Mouse (Mus musculus) left cerebral cortex, postnatal 25 days (tissue): ENCODE results near the gene Celf2. TPM values are rescaled to one million over a fixed set of nuclear protein-coding genes. Genes with fewer than 3 reads are reported as not detected.
A peak's percentile ranks its signal among the peaks of the same experiment; 100 is the strongest.
"Not testable (repeated sequence)": the region's sequence is repeated elsewhere in the genome, so short reads cannot be mapped to it uniquely, and the experiment has no call there.

Source experiments
- DNase-seq, 2 experiments: peaks; one replicate each; pipeline ENCODE4 v3.0.0; 2022; ENCODE audit warnings: low spot score in 2 of 2, mixed read lengths in 1 of 2
- intact Hi-C: fragments of 180-260 bp; cut with DNase I; formaldehyde crosslinking; loops from one replicate; pipeline ENCODE4 v1.15.1; 2025
- total RNA-seq, 2 experiments: library from RNA; stranded (reverse); gene quantifications; 2 replicates each; pipeline ENCODE4 v1.2.3; 2021

Celf2 gene
- total RNA-seq, 2 experiments from 2014 or later = 424 to 492 TPM

DNA sequence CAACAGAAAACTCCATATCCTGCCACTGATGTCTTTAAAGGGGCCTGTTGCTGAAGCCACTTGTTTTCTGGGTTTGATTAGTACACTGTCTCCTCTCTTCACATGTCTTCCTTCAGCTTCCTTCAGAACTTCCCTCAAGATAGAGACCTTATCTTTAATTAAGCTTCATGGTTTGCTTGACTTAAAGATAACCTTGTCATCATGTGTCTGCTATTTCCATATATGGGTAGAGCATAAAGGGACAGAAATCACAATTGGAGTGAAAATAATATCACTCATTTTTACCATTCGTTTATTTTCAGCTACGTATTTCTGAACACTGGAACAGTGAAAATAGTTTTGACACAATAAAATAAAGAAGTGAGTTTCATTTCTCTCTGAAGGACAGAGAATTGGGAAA lies 905.0 kb downstream of the Celf2 start:
- intact Hi-C loops = no loop called here
- DNase-seq = no peak

DNA sequence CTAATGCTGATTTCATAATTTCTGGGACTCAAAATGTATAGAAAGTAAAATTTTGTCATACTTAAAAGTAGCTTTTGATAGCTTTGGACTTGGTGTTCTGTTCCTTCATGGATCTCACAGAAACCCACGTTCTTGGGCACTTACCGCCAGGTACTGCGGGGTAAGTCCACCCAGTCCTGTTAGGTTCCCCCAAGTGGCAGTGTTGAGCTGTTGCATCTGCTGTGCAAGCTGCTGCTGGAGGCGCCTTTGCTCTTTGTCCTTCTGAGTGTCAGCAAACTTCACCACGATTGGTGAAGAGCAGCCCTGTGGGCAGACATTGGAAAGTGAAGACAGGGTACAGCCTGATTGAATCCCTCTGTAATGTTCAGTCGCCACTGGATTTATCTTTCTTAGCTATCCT lies 905.5 kb downstream of the Celf2 start:
- intact Hi-C loops = no loop called here

DNA sequence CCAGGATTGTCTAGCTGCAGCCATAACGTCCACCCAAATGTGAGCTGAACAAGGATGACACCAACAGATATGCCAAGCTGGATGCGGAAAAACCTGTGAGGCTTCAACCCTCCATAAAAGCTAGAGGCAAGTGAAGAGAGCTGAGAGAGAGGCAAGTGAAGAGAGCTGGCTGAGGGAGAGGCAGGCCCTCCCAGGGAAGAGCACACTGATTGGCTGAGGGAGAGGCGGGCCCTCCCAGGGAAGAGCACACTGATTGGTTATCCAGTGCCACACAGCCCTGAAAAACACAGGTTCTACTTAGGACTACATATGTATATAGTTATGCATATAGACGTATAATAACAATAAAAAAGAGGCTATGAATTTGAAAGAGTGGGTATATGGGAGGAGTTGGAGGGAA lies 907.2 kb downstream of the Celf2 start:
- DNase-seq = no peak
- intact Hi-C loops = no loop called here

More for the DNA sequence above, 905.5 kb downstream of the Celf2 start:
- DNase-seq = no peak

DNA sequence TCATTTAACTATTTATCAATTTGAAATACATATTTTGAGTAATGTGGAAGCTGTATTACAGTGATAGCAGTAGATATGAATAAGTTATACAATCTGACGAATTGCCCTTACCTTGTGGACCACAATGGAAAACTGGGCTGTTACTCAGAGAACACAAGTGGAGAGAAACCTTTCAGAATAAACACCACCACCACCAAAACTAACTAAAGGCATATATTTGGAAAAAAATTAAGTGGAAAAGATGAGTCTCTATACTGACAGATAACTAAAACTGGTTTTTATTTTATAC lies 910.5 kb downstream of the Celf2 start:
- intact Hi-C loops = no loop called here
- DNase-seq = no peak

DNA sequence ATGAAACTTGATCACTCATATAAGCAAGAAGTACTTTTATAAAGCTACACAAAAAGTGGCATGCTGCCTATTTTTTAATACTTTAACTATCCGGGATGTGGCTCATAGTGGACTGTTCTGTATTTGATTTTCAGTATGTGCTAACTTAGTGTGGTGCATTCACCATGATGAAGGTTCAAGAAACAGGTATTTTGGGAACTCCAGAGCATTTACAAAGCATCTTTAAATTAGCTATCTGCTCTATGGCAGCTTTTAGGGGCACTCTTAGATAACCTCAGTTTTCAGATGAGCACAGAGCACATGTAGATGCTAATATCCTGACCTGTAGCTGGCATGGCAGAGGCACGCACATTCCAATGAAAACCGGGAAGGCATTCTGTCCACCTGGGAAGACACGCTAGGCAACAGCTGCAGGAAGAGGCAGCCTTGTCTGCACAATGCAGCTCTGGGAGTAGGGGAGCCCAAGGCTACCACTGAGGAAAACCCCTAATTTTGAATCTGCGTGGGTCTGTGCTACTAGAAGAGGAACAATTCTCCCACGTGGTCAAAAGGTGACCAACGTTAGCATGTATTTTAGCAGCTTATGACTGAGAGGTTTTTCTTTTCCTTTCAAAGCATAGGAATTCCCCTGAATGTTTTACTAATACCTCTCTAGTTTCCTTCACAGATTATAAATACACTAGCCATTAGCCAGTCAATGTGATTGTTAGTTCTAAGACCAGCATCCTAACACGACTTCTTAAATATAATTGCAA lies 911.1 kb downstream of the Celf2 start:
- no peak for DNase-seq
- intact Hi-C loops = no loop called here

DNA sequence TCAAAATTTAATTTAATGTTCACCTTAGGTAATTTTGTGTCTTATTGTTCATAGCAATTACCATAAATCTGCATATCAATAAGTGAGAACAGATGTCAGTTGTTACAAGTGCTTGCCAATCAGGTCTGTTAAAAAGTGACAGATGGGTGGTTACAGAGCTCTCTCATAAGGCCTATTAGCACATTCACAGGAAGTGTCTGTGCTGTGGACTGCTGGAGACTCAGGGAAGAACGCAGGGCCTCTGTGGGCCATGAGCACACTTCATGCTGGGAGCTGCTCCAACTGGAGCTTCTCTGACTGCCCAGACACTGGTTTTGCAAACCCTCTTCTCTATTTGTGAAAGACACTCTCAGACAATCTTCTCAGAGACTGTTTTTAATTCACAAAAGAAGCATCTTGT lies 914.6 kb downstream of the Celf2 start:
- peak in 1 of 2 experiments; percentile 34 for DNase-seq
- intact Hi-C loops = no loop called here

DNA sequence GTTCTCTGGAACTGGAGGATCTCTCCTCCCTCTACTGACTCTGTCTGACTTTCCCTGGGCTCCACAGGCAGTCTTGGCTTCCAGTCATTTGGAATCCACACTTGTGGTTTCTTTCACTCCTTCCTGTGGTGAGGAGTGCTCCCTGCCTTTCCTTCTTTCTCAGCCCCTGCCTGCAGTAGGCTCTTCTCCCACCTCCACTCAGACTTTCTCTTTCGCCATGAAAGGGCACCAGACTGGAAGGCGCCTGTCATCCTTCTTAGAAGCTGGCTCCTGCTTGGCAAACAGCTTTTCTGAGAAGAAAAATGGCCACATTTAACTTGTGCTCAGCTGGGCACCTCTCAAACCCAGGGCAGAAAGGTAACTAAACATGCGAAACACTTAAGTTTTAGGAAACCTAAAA lies 915.2 kb downstream of the Celf2 start:
- DNase-seq = peak in 1 of 2 experiments; percentile 62
- intact Hi-C loops = no loop called here

DNA sequence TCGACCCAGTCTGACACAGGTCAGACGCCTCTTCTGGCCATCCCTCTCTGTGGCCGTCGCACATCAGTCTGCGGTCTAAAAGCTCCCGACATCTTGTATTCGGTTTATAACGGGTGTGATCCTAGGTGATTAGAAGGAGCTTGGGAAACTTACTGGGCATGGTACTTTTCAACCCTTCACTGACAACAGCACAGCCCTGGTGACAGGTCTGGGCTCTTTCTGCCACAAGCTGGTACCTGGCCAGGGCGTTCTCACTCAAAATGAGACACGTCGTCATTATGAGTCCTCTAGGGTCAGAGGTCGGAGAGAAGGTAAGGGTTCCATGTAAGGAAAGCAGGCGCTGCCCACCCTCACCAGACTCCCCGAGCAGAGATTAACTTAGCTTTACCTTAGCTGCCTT lies 915.6 kb downstream of the Celf2 start:
- intact Hi-C loops = no loop called here

DNA sequence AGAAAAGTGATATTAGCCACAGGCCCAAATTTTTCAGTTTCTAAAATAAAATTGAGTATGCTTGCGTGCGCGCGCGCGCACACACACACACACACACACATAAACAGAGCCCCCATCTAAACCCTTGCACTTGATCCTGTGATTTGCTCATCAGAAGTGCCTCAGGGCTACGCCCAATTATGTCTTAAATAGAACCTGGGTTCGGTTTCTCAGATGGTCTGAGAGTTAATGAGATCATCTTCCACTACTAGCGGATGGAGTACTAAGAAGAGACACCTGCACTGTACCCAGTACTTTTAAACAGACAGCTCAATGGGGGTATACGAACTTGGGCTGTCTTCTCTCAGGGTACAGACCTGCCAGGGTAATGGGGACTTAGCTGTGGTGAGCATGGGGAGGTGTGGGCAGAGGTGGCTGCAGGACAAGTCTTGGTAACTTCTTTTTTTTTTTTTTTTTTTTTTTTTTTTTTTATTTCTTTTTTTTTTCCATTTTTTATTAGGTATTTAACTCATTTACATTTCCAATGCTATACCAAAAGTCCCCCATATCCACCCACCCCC lies 923.2 kb downstream of the Celf2 start:
- DNase-seq = no peak
- intact Hi-C loops = no loop called here

More for the DNA sequence above, 915.6 kb downstream of the Celf2 start:
- no peak for DNase-seq

DNA sequence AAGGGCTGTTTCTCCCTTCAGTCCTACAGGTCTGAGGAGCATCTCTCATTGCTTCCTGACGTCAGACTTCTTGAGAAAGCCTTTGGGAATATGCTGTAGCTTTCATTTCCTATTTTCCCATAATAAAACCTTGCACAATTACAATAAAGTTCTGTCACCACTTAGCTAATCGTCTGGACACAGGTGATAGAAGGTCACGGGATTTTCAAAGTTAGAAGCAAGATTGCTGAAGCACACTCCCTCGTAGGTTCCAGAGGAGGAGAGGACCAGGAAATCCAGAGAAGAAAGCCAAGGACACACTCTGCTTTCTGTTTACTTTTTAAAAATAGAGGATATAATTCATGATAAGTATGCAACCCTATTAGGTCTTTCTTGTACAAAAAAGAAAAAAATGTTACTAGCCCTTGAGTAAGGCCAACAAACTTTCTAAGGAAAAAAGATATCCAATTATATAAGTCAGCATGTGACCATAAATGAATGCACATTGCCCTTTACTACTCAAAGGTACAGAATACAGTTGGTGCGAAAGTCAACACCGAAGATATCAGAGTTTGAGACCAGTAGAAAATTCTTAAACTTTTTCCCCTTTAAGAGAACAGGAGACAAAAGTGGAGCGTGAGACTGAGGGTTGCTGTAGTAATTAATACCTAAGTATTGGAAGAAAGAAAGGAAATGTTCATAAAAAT lies 924.2 kb downstream of the Celf2 start:
- intact Hi-C loops = no loop called here
- no peak for DNase-seq

DNA sequence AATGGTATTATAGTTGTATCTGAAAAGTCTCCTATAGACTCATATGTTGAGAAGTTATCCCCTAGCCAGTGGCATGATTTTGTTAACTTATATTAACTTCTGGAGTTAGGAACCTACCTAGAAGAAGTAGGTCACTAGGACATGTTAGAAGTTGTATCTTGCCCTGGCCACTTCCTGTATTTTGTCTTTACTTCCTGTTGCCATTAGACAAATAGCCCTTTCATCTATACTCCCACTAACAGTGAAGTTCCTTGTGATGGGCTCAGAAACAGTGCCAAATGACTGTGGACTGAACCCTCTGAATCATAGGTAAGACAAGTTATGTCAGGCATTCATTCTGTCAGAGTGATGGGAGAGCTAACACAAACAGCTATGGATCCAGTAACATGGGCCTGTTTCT lies 926.7 kb downstream of the Celf2 start:
- intact Hi-C loops = no loop called here

DNA sequence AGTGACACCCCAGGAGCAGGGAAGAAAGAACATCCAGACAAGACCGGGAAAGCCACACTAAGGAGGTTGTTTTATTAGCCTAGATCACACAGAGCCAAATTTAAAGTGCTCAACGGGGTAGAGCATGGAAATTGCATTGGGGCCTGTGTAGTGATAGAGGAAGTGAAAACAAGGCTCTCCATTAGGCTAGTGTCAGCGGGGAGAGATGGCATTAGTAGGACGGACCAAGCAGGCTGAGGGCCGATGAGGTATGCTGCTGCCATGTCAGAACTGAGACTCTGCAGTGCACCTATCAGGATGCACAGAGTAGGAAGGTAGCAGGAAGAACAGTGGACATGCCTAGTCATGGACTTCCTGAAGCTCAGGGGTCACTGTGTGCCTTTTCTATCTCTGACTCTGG lies 929.3 kb downstream of the Celf2 start:
- intact Hi-C loops = no loop called here
- DNase-seq = no peak

More for the DNA sequence above, 926.7 kb downstream of the Celf2 start:
- no peak for DNase-seq

DNA sequence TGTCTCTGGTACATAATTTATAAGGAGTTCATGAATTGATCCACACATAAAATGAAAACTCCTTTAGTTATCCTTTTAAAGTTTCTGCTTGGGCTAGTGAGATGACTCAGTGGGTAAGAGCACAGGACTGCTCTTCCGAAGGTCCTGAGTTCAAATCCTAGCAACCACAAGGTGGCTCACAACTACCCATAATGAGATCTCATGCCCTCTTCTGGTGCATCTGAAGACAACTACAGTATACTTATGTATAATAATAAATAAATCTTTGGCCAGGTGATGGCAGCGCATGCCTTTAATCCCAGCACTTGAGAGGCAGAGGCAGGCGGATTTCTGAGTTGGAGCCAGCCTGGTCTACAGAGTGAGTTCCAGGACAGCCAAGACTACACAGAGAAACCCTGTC lies 934.0 kb downstream of the Celf2 start:
- DNase-seq, intact Hi-C loops: not testable (repeated sequence)

DNA sequence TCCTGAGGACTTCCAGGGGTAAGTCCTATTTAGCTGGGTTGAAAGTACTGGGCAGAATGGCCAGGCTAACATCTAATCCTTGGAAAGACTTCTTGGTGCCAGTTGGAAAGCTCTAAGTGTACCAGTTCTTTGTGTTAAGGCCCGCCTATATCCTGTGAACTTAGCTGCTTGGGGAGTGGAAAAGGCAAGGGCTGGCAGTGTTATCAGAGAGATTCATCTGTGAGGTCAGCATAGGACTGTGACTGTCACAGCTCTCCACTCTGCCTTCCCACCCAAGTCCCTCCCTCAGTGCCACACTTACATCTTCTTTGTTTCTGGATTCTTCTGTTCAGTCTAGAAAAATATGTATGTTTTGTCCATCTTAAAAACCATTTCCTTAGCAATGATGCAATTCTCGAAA lies 935.7 kb downstream of the Celf2 start:
- intact Hi-C loops = no loop called here
- DNase-seq = no peak

DNA sequence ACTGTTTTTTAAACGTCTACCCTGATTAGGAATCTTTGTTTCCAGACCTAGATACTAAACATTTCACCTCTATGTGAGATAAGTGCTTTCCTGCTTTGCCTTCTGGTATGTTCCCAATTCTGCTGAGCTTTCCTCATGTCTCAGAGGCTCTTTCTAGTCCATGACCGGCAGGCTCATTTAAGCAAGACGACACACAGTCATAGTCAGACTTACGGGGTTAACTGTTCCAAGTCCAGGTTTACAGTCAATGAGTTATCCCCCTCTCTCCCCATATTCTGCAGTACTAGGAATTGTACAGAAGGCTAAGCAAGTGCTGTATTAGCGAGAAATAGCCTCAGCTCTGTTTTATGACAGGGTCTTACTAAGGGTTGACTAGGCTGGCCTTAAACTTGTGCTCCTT lies 936.4 kb downstream of the Celf2 start:
- intact Hi-C loops = no loop called here

DNA sequence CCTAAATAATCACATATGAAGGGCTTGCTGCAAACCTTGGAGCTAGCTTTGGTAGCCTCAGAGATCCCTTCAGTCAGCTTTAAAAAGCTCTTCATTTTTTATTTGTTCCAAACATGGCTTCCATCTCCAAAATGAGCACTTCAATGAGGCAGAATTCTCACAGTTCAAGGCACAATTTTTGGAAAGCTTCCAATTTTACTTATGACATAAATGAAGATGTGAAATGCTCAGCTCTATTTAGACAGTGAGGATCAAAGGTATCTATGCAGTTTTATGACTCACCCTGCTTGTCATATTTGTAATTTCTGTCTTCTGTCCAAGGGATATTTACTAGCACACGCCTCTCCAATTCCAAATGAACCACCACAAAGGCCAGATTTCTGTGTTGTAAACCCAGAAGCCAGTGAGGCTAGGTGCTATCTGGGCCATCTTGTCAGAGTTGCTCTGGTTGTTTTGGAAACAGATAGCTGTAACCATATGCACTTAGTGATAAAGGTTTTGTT lies 940.3 kb downstream of the Celf2 start:
- intact Hi-C loops = no loop called here
- DNase-seq = peak in 1 of 2 experiments; percentile 60

More for the DNA sequence above, 936.4 kb downstream of the Celf2 start:
- DNase-seq = no peak

DNA sequence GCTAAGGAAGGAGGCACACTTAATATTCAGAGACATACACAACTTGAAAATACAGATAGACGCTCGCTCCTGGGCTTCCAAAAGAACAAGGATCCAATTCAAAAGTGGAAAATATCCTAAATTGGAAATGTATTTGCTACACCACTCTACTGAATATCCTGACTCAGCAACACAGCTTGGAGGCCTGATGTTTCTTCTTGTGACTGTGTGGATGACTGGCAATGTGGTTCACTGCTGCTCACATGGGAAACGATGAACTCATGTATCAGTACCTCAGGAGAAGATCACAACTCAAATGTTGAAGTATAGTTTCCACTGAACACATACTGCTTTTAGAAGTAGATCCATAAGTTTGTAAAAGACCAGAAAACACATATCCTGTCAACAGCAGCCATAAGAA lies 944.2 kb downstream of the Celf2 start:
- intact Hi-C loops = no loop called here
- DNase-seq = no peak

DNA sequence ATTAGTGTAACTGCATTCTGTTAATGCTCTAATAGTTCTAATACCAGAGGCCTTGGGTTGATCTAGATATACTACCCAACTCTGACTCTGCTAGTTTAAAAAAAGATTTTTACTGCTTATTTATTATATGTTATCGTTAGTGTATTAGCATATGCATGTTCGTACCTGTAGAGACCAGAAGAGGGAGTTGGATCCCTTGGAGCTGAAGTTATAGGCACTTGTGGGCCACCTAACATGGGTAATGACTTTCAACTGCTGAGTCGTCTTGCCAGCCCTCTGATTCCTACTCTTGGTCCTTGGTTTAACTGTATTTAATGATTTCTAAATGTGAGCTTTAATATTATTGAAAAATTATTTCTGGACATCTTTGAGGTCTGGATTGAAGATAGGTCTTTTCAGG lies 948.0 kb downstream of the Celf2 start:
- intact Hi-C loops = no loop called here
- no peak for DNase-seq

DNA sequence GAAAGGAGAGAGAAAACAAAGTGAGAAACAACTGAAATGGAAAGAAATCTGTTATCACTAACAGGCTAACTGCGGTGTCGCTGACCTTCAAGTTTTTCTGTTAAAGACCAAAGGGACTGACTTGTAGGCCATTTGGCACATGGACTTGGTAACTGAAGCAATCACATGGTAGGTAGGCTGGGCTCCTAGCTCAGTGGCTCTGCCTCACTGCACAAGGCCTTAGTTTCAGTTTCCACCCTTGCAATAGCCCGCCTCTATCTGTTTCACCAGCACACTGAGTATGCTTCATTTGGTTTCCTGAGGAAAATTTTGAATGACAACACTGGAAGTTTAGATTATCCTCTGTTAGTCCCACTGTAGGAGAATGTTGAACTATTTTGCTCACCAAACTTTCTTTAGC lies 948.6 kb downstream of the Celf2 start:
- intact Hi-C loops = no loop called here
- DNase-seq = no peak

DNA sequence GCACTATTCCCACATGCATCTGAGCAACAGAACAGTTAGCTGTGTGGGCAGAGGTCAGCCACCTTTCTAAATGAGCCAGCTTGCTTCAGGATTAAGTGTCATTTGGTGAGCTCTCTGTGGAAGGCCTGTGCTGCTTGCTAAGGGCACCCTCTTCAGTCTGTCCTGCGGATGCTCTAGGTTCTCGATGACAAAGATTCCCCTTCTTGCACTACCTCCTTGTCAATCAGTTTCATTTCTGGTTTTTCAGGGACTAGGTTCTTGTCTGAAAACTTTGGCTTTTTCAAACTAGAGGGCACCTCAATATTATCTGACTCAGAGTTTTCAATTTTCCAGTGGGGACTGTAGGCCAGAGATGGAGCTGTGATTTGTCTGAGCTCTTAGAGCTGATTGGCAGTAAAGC lies 949.8 kb downstream of the Celf2 start:
- DNase-seq = no peak
- intact Hi-C loops = no loop called here
